Mouse (Mus musculus) embryonic facial prominence, embryonic 10.5 days (tissue): ENCODE data around the gene 1110004F10Rik. TPM values are rescaled to one million over a fixed set of nuclear protein-coding genes. Genes with fewer than 3 reads are reported as not detected.
A peak's percentile ranks its signal among the peaks of the same experiment; 100 is the strongest.
"Not testable (repeated sequence)": the region's sequence is repeated elsewhere in the genome, so short reads cannot be mapped to it uniquely, and the experiment has no call there.

Experiments used
- DNase-seq: peaks from one replicate; pipeline ENCODE4 v3.0.0-alpha.2; 2017; ENCODE audit warnings: low spot score
- H3K27ac ChIP-seq: fragments of 300-500 bp; sonication (generic); replicated peaks from 2 replicates; pipeline ENCODE4 v1.5.1; 2016; ENCODE audit warnings: mild to moderate bottlenecking
- H3K27me3 ChIP-seq: fragments of 300-500 bp; sonication (generic); replicated peaks from 2 replicates; pipeline ENCODE4 v1.6.1; 2016; ENCODE audit warnings: low read depth, mild to moderate bottlenecking; ENCODE audit not compliant: poor library complexity, severe bottlenecking
- H3K36me3 ChIP-seq: fragments of 300-500 bp; sonication (generic); replicated peaks from 2 replicates; pipeline ENCODE4 v1.6.1; 2016; ENCODE audit warnings: mild to moderate bottlenecking, moderate library complexity
- H3K4me1 ChIP-seq: fragments of 300-500 bp; sonication (generic); 2 replicates; pipeline ENCODE4 v1.6.1; 2016
- H3K4me3 ChIP-seq: fragments of 300-500 bp; sonication (generic); 2 replicates; pipeline ENCODE4 v1.5.1; 2016; ENCODE audit warnings: mild to moderate bottlenecking, moderate library complexity
- H3K9me3 ChIP-seq: fragments of 300-500 bp; sonication (generic); 2 replicates; pipeline ENCODE4 v1.6.1; 2016; ENCODE audit warnings: mild to moderate bottlenecking
- WGBS: fragments of 180-500 bp; shearing (Covaris S2); methylation state at CpG from one replicate; pipeline ENCODE4 v1.1.7; 2016; 5-methylcytosine and 5-hydroxymethylcytosine counted together
- polyA plus RNA-seq: library from polyadenylated mRNA; unstranded; fragments of >200 nt; fragmentation: Nextera tagmentation; extraction: Ambion mirVana; gene quantifications from 2 replicates; pipeline ENCODE4 v1.2.1, GENCODE M21; 2016

The 1110004F10Rik gene
- polyA plus RNA-seq, 1 experiment from 2014 or later: 344 TPM

- Histone ChIP-seq H3K27me3 (peaks cover 69% of the 10 kb centered on the region), H3K4me3 (peak overlapping the region; percentile 1; the same call in 1 of the 2 replicates), H3K9me3 (no peaks in the 10 kb centered on the region), H3K36me3 (no peaks in the 10 kb centered on the region), H3K27ac (no peak overlapping the region), H3K4me1 (peaks cover 59% of the 10 kb centered on the region)
- peak; percentile 46 for DNase-seq
- WGBS: 11% methylated on average over 18 of the region's 18 CpGs
Observed at GRCm38 (mm10) chr7:116036591-116037555, 2.3 kb upstream of the 1110004F10Rik start.

DNA sequence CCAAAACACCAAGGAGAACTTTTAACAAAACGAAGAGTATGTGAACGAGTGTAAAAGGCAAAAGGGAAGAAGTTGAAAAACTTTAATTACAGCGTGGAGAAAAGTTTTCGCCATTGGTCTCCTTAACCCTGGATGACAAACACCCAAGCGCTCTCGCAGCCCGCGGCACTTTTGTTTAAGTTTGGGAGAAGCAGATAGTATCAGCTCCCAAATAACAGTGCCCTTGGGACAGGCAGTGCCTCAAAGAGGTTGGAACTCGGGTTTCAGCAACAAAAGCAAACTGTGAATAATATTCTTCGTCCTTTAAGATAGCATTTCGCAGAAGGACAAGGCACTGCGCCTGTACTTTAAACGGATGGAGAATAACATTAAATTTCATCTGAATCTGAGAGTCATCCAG lies 1.2 kb upstream of the 1110004F10Rik start:
- Histone ChIP-seq H3K4me3 (peak overlapping the region; percentile 65), H3K36me3 (no peaks in the 10 kb centered on the region), H3K27ac (no peak overlapping the region), H3K27me3 (peaks cover 75% of the 10 kb centered on the region), H3K9me3 (no peaks in the 10 kb centered on the region), H3K4me1 (peaks cover 50% of the 10 kb centered on the region)
- 1% methylated on average over 13 of the region's 13 CpGs for WGBS
- DNase-seq: peak; percentile 39

GRCm38 (mm10) chr7:116038511-116038910 lies 686 bp upstream of the 1110004F10Rik start, which contains the start of gene Sox6:
Gene Sox6, minus strand, starts transcription at chr7:116038796.
- no peaks in the 10 kb centered on the region for H3K36me3 ChIP-seq
- peak within 1 kb of the TSS; percentile 65 for H3K4me3 ChIP-seq
- H3K4me1 ChIP-seq: peaks cover 45% of the 10 kb centered on the region
- peak within 1 kb of the TSS; percentile 74 for H3K27ac ChIP-seq
- no peaks in the 10 kb centered on the region for H3K9me3 ChIP-seq
- H3K27me3 ChIP-seq: peaks cover 75% of the 10 kb centered on the region
- peak; percentile 58 for DNase-seq
- WGBS: under 1% methylated on average over 11 of the region's 11 CpGs

GRCm38 (mm10) chr7:116039538-116040466 lies 605 bp downstream of the 1110004F10Rik start:
- Histone ChIP-seq H3K4me3 (peak overlapping the region; percentile 65), H3K9me3 (no peaks in the 10 kb centered on the region), H3K27ac (peak overlapping the region; percentile 74), H3K27me3 (peaks cover 72% of the 10 kb centered on the region), H3K36me3 (no peaks in the 10 kb centered on the region), H3K4me1 (peaks cover 37% of the 10 kb centered on the region)
- peak; percentile 86 for DNase-seq
- under 1% methylated on average over 48 of the region's 48 CpGs for WGBS

DNA sequence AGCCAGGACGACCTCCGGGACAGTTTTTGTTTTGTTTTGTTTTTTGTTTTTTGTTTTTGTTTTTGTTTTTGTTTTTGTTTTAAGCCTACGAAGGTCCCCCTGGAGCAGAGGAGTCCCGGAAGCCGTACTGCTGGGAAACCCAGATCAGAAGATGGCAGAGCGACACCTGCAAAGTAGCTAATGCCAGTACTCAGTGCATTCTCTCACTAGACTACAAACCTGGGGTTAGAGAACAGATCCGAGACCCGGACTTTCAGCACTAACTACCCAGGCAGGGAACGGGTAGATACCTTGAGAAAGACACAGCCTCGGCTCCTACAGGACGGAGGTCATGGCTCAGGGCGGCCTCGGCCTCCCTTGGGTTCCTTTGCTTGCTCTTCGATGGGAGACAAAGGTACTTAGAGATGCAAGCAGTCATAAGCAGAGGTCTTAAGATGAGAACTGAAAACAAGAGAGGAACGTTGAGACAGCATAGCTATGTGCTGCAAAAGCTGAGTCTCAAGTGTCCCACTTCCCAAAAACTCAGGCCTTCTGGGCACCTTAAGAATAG lies 1.3 kb downstream of the 1110004F10Rik start:
- H3K27ac ChIP-seq: no peak overlapping the region
- peaks cover 31% of the 10 kb centered on the region for H3K4me1 ChIP-seq
- no peak for DNase-seq
- H3K4me3 ChIP-seq: peak overlapping the region; percentile 65
- peaks cover 65% of the 10 kb centered on the region for H3K27me3 ChIP-seq
- no peaks in the 10 kb centered on the region for H3K36me3 ChIP-seq
- H3K9me3 ChIP-seq: no peaks in the 10 kb centered on the region
- 14% methylated on average over 15 of the region's 15 CpGs for WGBS

GRCm38 (mm10) chr7:116060739-116061138 lies 21.5 kb downstream of the 1110004F10Rik start:
- H3K36me3 ChIP-seq: no peaks in the 10 kb centered on the region
- no peak for DNase-seq
- H3K4me1 ChIP-seq: no peaks in the 10 kb centered on the region
- no peak overlapping the region for H3K27ac ChIP-seq
- no peak overlapping the region for H3K4me3 ChIP-seq
- H3K27me3 ChIP-seq: no peaks in the 10 kb centered on the region
- 54% methylated on average over 1 of the region's 1 CpGs for WGBS
- no peaks in the 10 kb centered on the region for H3K9me3 ChIP-seq

DNA sequence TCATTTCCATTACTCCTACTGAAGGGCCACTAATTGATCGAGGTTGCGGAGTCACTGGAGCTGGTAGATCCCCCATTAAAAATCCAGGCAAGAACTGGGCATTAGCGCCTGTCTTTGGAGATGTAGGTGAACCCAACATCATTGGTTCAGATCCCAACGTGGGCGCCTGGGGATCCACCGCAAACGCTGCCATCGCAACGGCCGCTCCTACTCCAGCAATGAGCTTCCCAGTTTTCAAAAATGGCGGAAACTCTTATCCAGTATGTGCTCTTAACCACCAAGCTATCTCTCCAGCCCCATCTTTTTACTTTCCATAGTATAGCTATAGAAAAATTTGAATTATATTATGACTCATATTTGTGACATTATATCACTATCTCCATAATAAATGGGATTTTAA lies 45.2 kb downstream of the 1110004F10Rik start, which contains the start of gene Gm4353:
Gene Gm4353, minus strand, starts transcription at position 270 of the 400 bp plus-strand sequence.
- H3K9me3 ChIP-seq, H3K4me3 ChIP-seq, H3K4me1 ChIP-seq, H3K27me3 ChIP-seq, DNase-seq, H3K27ac ChIP-seq, H3K36me3 ChIP-seq: not testable (repeated sequence)
- 95% methylated on average over 11 of the region's 11 CpGs for WGBS

GRCm38 (mm10) chr7:116092710-116093465 lies 53.7 kb downstream of the 1110004F10Rik start:
- Histone ChIP-seq H3K27me3 (no peaks in the 10 kb centered on the region), H3K27ac (peak overlapping the region; percentile 98), H3K4me3 (peak overlapping the region; percentile 76), H3K9me3 (no peaks in the 10 kb centered on the region), H3K36me3 (peaks cover 10% of the 10 kb centered on the region), H3K4me1 (peaks cover 26% of the 10 kb centered on the region)
- WGBS: under 1% methylated on average over 38 of the region's 38 CpGs
- DNase-seq: peak; percentile 95

- no peak for DNase-seq
- H3K27me3 ChIP-seq: no peaks in the 10 kb centered on the region
- WGBS: under 1% methylated on average over 19 of the region's 19 CpGs
- no peaks in the 10 kb centered on the region for H3K9me3 ChIP-seq
- H3K4me3 ChIP-seq: peak overlapping the region; percentile 76
- H3K27ac ChIP-seq: peak overlapping the region; percentile 98
- H3K4me1 ChIP-seq: peaks cover 26% of the 10 kb centered on the region
- peaks cover 10% of the 10 kb centered on the region for H3K36me3 ChIP-seq
Observed at GRCm38 (mm10) chr7:116093466-116093850, 54.3 kb downstream of the 1110004F10Rik start.

DNA sequence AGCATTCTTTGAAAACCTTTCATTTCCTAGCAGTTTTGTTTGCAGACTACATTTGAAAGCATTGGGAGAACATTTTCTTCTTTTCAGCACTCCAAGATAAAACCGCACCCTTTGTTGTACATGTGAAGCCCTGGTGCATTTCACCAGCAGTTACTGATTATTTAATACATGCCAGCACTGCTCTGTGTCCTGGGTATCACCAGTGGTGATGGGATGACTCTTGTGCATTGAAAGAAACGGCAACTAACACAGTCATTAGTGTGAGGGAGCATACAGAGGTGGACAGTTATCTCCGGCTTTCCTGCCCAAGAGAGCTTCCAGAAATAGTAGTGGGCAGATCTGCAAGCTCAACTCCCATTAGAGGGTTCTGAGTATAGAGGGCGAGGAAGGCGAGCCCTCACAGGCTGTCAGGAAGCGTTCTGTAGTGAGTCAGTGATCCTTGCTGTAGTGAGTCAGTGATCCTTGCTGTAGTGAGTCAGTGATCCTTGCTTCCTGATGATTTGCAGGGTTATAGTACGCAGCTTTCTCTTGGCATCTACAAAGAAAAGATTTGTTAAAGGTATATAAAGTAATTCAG lies 60.8 kb downstream of the 1110004F10Rik start:
- Histone ChIP-seq H3K27me3 (no peaks in the 10 kb centered on the region), H3K36me3 (peaks cover 74% of the 10 kb centered on the region), H3K4me3 (no peak overlapping the region), H3K4me1 (peaks cover 8% of the 10 kb centered on the region; the same call in 1 of the 2 replicates), H3K9me3 (no peaks in the 10 kb centered on the region), H3K27ac (no peak overlapping the region)
- DNase-seq: no peak
- 90% methylated on average over 7 of the region's 7 CpGs for WGBS

GRCm38 (mm10) chr7:116103091-116103490 lies 63.9 kb downstream of the 1110004F10Rik start:
- H3K36me3 ChIP-seq: peaks cover 94% of the 10 kb centered on the region
- 94% methylated on average over 9 of the region's 9 CpGs for WGBS
- no peak overlapping the region for H3K27ac ChIP-seq

More at GRCm38 (mm10) chr7:116103091-116103490, 63.9 kb downstream of the 1110004F10Rik start:
- Histone ChIP-seq H3K4me3 (no peak overlapping the region), H3K4me1 (no peaks in the 10 kb centered on the region), H3K27me3 (no peaks in the 10 kb centered on the region), H3K9me3 (no peaks in the 10 kb centered on the region)
- no peak for DNase-seq
